Mouse (Mus musculus): ENCODE results near the gene Cacna1c. TPM values are rescaled to one million over a fixed set of nuclear protein-coding genes. Genes with fewer than 3 reads are reported as not detected.

The Cacna1c gene
- total RNA-seq, 2 experiments from 2014 or later, result 86.4 to 90.0 TPM

GRCm38 (mm10) chr6:119096481-119096880 lies 99.7 kb downstream of the Cacna1c start:
- H3K27ac ChIP-seq, result no peak overlapping the region
- H3K4me3 ChIP-seq, result no peak overlapping the region
- no peak for TF ChIP-seq CTCF (conservative IDR thresholded peaks at IDR 0.05)
- DNase-seq (ENCODE audit: low spot score in 2 of 2), result no peak

DNA sequence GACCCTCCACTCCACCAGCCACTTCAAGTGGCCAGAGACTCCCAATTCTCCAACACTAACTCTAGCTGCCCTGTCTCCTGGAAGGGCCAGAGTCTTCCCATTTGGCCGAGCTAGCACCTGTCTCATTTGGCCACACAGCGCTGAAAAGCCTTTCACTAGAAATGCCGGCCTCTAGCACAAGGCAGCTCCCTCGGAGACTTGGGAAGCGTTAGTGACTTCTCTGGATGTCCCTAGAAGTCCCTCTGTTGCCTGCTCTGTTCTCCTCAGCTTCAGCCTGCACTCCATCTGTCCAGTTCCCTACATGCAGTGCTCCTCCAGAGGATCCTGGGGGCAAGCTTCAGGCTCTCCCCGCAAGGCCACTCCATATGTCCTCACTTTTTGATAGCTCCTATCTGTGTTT lies 101.1 kb downstream of the Cacna1c start:
- no peak for TF ChIP-seq CTCF (conservative IDR thresholded peaks at IDR 0.05)
- Histone ChIP-seq H3K27ac (peak overlapping the region; percentile 43; the same call in 1 of the 2 replicates), H3K4me3 (no peak overlapping the region)
- DNase-seq (ENCODE audit: low spot score in 2 of 2), result no peak

DNA sequence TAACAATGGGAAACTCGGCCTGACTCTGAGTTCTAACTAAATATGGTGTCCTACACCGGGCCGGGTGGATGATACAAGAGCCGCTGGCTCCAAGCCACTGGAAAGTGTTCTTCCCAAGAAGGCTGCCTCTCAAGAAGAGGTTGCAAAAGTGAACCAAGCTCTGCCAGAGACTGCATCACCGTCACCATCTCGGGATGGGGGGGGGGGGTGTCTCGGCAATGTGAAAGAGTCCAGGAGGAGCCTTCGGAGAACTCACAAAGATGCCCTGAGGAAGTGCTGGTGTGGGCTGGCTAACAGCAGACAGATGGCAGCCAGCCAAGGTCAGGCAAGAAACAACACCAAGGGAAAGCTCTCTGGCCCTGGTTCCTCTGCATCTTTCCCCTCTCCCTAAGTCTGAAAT lies 107.0 kb downstream of the Cacna1c start:
- Histone ChIP-seq H3K4me3 (no peak overlapping the region), H3K27ac (peak overlapping the region; percentile 53; the same call in 1 of the 2 replicates)
- DNase-seq (ENCODE audit: low spot score in 2 of 2), result no peak
- no peak for TF ChIP-seq CTCF (conservative IDR thresholded peaks at IDR 0.05)

- no peak for TF ChIP-seq CTCF (conservative IDR thresholded peaks at IDR 0.05)
- Histone ChIP-seq H3K4me3 (no peak overlapping the region), H3K27ac (peak overlapping the region; percentile 53; the same call in 1 of the 2 replicates)
- no peak for DNase-seq (ENCODE audit: low spot score in 2 of 2)
Measured at GRCm38 (mm10) chr6:119088381-119088780, 107.8 kb downstream of the Cacna1c start.

GRCm38 (mm10) chr6:119087919-119088318 lies 108.3 kb downstream of the Cacna1c start:
- TF ChIP-seq CTCF (conservative IDR thresholded peaks at IDR 0.05), result no peak
- H3K4me3 ChIP-seq, result no peak overlapping the region
- no peak overlapping the region; the same call in 1 of the 2 replicates for H3K27ac ChIP-seq
- no peak for DNase-seq (ENCODE audit: low spot score in 2 of 2)

GRCm38 (mm10) chr6:119085789-119086188 lies 110.4 kb downstream of the Cacna1c start:
- peak overlapping the region; percentile 68 for H3K27ac ChIP-seq

GRCm38 (mm10) chr6:119084532-119084931 lies 111.7 kb downstream of the Cacna1c start:
- Histone ChIP-seq H3K4me3 (no peak overlapping the region), H3K27ac (peak overlapping the region; percentile 68; the same call in 1 of the 2 replicates)
- DNase-seq (ENCODE audit: low spot score in 2 of 2), result no peak
- TF ChIP-seq CTCF (conservative IDR thresholded peaks at IDR 0.05), result no peak

More at GRCm38 (mm10) chr6:119085789-119086188, 110.4 kb downstream of the Cacna1c start:
- H3K4me3 ChIP-seq, result no peak overlapping the region
- no peak for DNase-seq (ENCODE audit: low spot score in 2 of 2)
- no peak for TF ChIP-seq CTCF (conservative IDR thresholded peaks at IDR 0.05)

DNA sequence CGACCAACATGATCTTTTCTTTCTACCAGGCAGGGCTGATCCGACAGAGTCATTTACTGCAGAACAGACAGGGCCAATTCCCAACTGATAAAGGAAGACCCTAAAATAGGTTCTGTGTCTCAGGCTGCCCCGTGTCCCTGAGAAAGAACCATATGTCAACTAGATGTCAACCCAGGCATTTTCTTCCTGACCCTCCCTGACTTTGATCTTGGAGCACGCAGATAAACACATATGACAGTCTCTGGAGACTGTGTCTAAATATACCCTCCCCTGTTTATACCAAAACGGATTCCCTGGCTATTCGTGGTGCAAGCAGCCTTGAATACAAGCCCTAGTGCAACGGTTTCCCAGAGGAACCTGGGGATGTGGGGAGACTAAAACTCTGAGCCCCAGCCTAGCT lies 112.7 kb downstream of the Cacna1c start:
- H3K4me3 ChIP-seq, result no peak overlapping the region
- no peak for DNase-seq (ENCODE audit: low spot score in 2 of 2)
- TF ChIP-seq CTCF (conservative IDR thresholded peaks at IDR 0.05), result no peak
- H3K27ac ChIP-seq, result peak overlapping the region; percentile 68

GRCm38 (mm10) chr6:119082662-119083061 lies 113.6 kb downstream of the Cacna1c start:
- TF ChIP-seq CTCF (conservative IDR thresholded peaks at IDR 0.05), result no peak
- H3K4me3 ChIP-seq, result no peak overlapping the region
- DNase-seq (ENCODE audit: low spot score in 2 of 2), result no peak
- peak overlapping the region; percentile 67 for H3K27ac ChIP-seq

GRCm38 (mm10) chr6:119081650-119082049 lies 114.6 kb downstream of the Cacna1c start:
- TF ChIP-seq CTCF (conservative IDR thresholded peaks at IDR 0.05), result no peak
- DNase-seq (ENCODE audit: low spot score in 2 of 2), result no peak
- Histone ChIP-seq H3K4me3 (no peak overlapping the region), H3K27ac (peak overlapping the region; percentile 89)

- peak in 1 of 2 experiments; percentile 50 for DNase-seq (ENCODE audit: low spot score in 2 of 2)
- Histone ChIP-seq H3K4me3 (no peak overlapping the region; the same call in 1 of the 2 replicates), H3K27ac (peak overlapping the region; percentile 89)
- TF ChIP-seq CTCF (conservative IDR thresholded peaks at IDR 0.05), result no peak
Measured at GRCm38 (mm10) chr6:119079626-119080025, 116.6 kb downstream of the Cacna1c start.

GRCm38 (mm10) chr6:119078912-119079311 lies 117.3 kb downstream of the Cacna1c start:
- Histone ChIP-seq H3K27ac (peak overlapping the region; percentile 89), H3K4me3 (no peak overlapping the region)
- TF ChIP-seq CTCF (conservative IDR thresholded peaks at IDR 0.05), result no peak
- peak in 1 of 2 experiments; percentile 48 for DNase-seq (ENCODE audit: low spot score in 2 of 2)

DNA sequence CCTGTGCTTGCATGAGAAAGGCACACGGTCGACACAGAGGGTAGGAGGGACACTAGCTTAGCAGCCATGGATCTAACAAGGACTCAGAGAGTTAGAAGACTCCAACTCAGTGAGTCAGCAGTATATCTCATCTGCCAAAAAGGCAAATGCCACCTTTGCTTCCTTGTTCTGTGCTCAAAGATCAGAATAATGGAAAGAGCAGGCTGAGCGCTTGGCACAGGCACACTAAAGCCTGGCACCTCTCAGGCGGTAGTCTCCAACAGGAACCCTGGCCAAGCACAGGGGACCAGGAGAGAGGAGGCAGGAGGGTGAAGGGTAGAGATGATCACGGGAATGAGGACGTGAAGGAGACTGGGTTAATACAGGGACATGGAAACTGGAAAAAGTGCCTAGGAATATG lies 119.0 kb downstream of the Cacna1c start:
- H3K4me3 ChIP-seq, result no peak overlapping the region
- TF ChIP-seq CTCF (conservative IDR thresholded peaks at IDR 0.05), result no peak
- DNase-seq (ENCODE audit: low spot score in 2 of 2), result no peak
- peak overlapping the region; percentile 89 for H3K27ac ChIP-seq

DNA sequence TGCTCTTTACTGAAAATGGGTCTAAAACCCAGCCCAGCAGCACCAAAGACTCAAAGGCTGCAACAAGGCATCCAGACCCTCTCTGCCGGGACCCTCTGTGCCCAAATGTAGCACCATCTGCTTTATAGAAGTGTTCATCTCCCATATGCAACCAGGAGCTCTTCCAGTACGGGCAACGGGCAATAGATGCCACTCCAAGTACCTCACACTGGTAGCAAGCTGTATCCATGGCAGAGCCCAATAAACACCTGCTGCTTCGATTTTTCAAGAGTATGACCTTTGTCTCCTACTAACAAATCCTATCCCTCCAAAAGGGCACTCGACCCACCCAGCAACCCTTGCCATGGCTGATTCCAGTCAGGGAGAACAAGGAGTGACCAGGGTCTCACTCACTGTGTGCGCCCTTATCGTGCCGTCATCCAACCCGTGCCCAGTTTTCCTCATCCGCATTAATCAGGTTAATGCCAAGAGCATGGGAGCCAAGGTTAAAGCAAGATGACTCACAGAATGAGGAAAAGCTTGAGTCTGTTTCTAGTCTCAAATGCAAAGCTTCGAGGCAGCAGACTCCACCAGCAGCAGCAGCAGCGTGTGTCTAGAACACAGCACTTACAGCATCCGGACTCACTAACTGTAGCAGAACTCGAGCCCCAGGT lies 122.7 kb downstream of the Cacna1c start:
- no peak for TF ChIP-seq CTCF (conservative IDR thresholded peaks at IDR 0.05)
- peak overlapping the region; percentile 76 for H3K27ac ChIP-seq
- no peak overlapping the region for H3K4me3 ChIP-seq
- no peak for DNase-seq (ENCODE audit: low spot score in 2 of 2)

All from layer of hippocampus, adult 2 months (tissue).